Mouse (Mus musculus) layer of hippocampus, adult 8-10 months (tissue): ENCODE results near the gene Oosp2. TPM values are rescaled to one million over a fixed set of nuclear protein-coding genes. Genes with fewer than 3 reads are reported as not detected.

Experiments used
- DNase-seq, 2 experiments: peaks; one replicate each; pipeline ENCODE4 v3.0.0; 2022; ENCODE audit warnings: low spot score in 2 of 2
- total RNA-seq, 4 experiments: library from RNA; stranded (reverse); gene quantifications; 2 replicates each; pipeline ENCODE4 v1.2.4; 2022

Gene Oosp2
- total RNA-seq = not detected

DNA sequence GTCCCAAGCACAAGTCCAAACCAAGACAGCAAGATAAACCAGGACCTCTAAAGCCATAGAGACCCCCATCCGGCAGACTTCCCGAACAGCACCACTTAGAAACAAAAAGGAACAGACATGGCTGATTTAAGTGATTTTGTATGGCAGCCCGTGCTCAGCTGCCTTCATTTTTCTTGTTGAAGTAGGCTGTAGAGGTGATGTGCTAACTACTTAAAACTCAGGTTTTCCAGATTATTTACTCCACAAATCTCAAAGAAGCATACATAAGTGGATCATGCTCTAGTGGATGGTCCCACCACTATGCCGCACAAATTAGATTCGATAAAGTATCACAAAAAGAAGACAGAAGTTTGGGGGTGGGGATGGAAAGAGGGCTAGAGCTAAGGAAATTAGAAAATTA, at the start of gene Oosp2:
Oosp2 (minus strand) TSS at position 101 of the 400 bp plus-strand sequence.
- DNase-seq = no peak

DNA sequence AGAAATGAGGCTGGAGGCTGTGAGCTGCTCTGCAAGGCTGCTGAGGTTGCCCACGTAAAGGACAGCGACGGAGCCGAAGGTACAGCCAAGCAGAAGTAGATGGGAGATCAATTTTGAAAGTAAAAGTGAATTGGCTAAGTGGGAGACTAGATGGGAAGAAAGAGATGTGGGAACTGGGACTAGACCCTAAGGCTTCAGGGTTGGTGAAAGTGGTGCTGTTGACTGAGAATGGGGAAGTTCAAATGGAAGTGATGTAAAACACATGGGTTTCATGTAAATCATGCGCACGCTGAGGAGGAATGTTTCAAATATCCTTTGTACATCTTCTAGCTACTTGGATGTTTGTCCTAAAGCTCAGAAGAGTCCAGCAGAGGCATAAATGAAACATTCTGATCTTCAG, 38.0 kb upstream of the Oosp2 start:
- DNase-seq = no peak

- DNase-seq = no peak
Measured at GRCm38 (mm10) chr19:11696755-11697154, 36.4 kb upstream of the Oosp2 start, which contains the start of gene Oosp3. Gene Oosp3 (plus strand): TSS chr19:11697055.

DNA sequence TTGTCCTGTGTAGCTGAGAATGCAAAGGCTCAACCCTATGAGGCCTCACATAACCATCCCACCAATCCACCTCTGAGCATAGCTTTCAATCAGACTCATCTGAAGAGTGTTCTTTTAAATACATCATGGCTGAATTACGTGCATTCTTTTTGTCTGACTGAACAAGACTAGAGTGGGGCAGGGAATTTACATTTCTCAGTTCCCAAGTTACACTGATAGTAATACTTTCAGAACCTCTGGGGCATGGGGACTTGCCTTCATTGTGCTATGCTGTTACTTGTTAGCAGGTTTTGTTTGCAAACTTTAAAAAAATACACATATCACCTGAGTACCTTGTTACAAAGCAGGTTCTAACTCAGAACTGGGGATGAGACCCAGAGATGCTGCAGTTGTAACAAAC, 31.1 kb upstream of the Oosp2 start:
- no peak for DNase-seq

- DNase-seq = no peak
Measured at GRCm38 (mm10) chr19:11690839-11691238, 30.5 kb upstream of the Oosp2 start, which contains the start of gene Oosp1. Gene Oosp1 (minus strand): TSS chr19:11691150.

DNA sequence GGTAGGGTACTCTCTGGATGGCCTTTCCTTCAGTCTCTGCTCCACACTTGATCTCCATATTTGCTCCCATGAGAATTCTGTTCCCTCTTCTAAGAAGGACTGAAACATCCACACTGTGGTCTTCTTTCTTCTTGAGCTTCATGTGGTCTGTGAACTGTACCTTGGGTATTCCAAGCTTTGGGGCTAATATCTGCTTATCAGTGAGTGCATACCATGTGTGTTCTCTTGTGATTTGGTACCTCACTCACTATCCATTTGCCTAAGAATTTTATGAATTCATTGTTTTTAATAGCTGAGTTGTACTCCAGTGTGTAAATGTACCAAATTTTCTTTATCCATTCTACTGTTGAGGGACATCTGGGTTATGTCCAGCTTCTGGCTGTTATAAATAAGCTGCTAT, 1.2 kb upstream of the Oosp2 start:
- no peak for DNase-seq

DNA sequence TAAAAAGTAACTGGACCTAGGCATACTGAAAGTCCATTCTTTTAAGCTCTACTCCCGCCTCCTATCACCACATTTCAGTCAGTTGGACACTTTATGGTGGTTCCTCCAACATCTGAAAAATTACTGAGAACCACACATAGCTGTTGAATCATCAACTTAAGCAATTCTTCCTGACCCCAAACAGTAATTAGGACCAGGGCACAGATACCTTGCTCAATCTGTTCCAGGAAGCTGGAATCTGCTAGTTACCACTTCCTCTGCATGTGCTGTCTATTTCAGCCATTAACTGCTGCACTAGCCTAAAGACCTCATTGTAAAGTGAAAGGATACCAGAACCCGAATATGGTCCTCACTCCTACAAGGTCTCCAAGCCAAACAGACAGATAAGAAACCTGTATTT, 1.2 kb downstream of the Oosp2 start:
- DNase-seq = no peak

- DNase-seq = no peak
Measured at GRCm38 (mm10) chr19:11649564-11649963, 10.8 kb downstream of the Oosp2 start.

DNA sequence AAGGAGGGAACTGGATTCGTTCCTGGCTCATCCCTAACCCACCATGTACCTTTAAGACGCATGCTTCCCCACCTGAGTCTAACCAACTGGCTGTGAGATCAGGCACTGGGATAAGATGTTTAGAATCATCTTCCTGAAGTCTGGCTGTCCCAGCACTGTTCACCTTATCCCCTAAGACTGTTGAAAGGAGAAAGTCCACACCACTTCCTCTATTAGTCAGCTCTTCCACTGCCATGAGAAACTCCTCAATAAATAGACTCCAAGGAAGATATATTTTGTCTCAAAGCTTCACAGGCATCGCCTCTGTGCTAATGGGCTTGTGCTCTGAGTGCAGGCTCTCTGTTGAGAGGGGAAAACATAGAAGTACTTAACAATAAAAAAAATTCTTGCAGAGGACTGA, 14.2 kb downstream of the Oosp2 start:
- no peak for DNase-seq

- DNase-seq = no peak
Measured at GRCm38 (mm10) chr19:11640732-11641131, 19.6 kb downstream of the Oosp2 start, which contains the start of gene Ms4a3. Gene Ms4a3 (minus strand): TSS chr19:11640851.

- DNase-seq = no peak
Measured at GRCm38 (mm10) chr19:11639038-11639437, 21.3 kb downstream of the Oosp2 start.

DNA sequence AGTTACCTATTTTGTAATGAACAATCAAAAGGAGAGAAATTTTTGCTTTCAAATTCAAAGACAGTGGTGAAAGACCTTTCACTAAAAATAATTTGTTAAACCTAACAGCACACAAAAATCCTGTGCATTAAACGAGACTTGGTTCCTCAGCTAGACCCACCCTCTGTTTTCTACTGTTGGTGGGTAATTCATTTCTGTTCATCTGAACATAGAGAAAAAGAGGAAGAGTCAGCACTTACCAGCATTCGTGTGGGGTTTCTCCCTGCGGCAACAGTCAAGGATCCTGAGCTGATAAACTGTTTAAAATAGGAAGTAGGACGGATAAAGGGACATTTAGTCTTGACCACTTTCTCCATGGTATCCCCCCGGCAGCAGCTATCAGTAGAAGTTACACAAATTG, 24.8 kb downstream of the Oosp2 start:
- no peak for DNase-seq

DNA sequence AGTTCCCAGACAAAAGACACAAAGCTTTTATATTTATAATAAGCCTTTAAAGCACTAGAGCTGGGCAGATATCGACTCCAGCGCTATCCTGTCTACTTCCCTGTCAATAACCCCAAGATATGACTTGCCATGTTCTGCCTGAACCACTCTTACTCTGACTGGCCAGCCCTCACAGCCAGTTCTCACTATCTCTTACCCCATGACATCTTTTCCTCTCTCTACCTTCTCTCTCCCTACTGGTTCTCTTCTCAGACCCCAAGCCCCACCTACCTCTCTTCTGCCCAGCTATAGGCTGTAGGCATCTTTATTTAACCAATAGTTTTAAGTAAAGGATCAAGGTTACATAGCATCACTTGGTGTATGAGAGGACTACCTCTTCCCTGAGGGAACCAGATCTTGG, 26.0 kb downstream of the Oosp2 start:
- no peak for DNase-seq

GRCm38 (mm10) chr19:11633732-11634131, 26.6 kb downstream of the Oosp2 start:
- no peak for DNase-seq

GRCm38 (mm10) chr19:11625231-11625630, 35.1 kb downstream of the Oosp2 start:
- DNase-seq = no peak

DNA sequence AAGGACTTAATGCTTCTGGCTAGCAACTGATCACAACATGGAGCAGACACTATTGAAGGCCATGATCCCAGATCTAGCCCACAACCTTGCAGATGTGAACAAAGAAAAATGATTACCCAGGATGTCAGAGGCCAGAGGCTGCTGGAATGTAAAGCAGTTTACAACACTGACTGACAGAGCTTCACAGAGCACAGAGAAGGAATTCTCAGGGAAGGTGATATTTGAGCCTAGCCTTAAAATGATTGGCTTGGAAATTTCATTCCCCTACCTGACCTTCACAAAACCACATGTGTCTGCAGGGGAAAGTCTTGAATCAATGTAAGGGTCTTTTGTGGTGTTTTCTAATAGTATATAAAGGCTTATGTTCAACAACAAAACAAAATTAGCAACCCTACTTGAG, 35.6 kb downstream of the Oosp2 start:
- no peak for DNase-seq

DNA sequence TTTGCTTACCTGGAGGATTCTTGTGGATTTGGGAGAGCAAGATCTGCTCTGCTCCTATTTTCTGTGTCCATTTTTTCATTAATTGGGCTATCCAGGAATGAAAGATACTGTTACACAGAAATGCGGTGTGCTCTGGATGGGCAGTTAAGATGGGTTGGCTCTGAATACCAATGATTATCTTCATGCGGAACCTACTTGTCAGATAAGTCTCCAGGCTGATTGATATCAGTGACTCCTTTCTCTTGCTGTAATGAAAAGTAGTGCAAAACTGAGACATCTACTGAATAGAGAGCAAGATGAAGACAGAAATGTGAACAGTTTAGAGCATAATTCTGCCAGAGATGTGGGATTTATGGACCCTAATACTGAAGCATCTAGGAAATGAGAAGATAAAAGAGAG, 36.8 kb downstream of the Oosp2 start, which contains the start of gene Ms4a2:
Ms4a2 (minus strand) TSS at position 169 of the 400 bp plus-strand sequence.
- DNase-seq = no peak

DNA sequence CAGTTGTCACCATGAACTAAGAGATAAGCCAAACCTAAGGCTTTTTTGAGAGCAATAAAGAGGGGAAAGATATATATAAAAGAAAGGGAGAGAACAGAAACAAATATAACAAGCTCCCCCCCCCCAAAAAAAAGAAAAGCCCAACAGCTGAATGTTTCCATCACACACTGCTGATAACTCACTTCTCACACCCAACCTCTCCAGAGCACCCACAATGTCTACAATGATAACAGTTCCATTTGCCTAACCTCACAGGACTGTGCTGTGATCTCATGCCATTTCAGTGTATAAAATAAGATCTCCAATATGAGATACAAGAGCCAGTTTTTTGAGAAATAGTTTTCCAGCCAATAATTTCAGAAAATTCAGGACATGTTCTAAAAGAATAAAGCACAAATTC, 42.4 kb downstream of the Oosp2 start:
- DNase-seq = no peak

- no peak for DNase-seq
Measured at GRCm38 (mm10) chr19:11614805-11615204, 45.6 kb downstream of the Oosp2 start.

DNA sequence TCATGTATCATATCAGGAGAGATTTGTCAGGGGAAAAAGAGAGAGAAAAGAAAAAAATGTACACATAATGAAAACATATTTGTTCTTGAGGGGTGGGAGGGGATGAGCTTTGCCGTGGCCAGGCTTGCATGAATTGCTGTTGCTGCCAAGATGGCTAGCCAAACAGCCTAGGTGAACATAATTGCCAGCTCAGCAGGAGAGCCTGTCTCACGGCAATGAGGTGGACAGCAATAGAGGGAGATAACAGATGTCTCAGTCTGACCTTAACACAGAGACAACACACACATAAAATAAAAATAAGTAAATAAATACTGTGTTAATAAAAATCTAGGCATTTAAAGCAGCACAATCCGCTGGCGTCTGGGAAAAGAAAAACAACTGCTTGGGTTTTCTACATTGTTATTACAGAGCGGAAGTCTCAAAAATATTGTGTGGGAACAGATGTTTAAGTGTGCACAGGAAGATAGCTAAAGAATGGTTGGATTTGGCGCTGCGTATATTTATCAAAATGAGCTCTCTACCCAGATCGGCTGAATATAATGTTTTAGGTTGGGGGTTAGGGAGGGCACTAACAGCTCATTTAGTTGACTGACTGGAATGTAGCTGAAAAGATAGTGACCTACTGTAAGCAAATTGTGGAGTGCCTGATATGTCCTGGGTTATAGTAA, 46.4 kb downstream of the Oosp2 start:
- DNase-seq = no peak

DNA sequence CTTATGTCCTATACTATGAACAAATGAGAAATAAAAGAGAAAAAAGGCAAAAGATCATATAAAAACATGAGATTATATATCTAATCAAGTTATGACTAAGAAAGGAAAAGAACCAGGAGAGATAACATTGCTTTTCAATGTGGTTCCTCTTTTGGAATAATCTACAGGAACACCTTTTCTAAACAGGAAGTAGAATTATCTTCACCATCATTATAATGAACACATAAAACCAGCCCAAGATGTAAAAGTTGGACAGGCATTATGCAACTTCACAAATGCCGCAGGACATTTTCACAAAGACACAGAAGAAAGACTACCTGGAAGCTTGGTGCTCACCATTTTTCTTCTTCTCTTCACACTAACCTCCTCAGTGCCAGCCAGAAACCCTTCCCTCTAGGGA, 47.3 kb downstream of the Oosp2 start:
- no peak for DNase-seq

DNA sequence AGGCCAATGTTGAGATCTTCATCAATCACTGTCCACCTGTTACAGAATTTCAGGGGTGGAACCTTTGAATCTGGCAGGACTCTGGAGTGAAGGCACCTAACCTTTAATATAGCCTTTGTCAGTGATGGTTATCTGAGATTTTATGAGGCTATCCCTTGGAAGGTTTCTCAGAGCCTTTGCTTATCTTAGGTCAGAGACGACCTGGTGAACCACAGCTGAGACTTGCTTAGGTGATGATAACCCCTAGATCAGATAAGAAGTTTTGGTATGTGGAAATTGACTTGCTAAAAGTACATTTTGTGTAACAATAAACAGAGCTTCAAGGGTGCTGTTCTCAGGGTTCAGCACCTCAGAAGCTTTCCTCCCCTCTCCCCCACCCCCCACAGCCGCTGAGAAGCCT, 48.1 kb downstream of the Oosp2 start:
- no peak for DNase-seq

- DNase-seq = peak in 1 of 2 experiments; percentile 11
Measured at GRCm38 (mm10) chr19:11611541-11611945, 48.8 kb downstream of the Oosp2 start.
